ENCODE assay signal across 8 mouse cellular contexts in genomic region chr2:38931851-38932667, GRCm38 (mm10). TPM values are rescaled to one million over a fixed set of nuclear protein-coding genes. Genes with fewer than 3 reads are reported as not detected.
A peak's percentile ranks its signal among the peaks of the same experiment; 100 is the strongest.
DNase-seq lines count a peak whose midpoint lies in the region; ATAC-seq and TF ChIP-seq lines count a peak whose summit lies in the region.

TSS of gene Olfml2a (plus strand) at chr2:38931978.

- ATAC-seq in CD4-positive, CD25-positive, alpha-beta regulatory T cell, adult 4 months = peak; percentile 67
- peak; percentile 56 for ATAC-seq in heart, postnatal 0 days (ENCODE audit: insufficient read depth, low read depth)
- ATAC-seq in neural tube, embryonic 14.5 days (ENCODE audit: low read depth) = peak; percentile 71

- no peaks in the 10 kb centered on the region for H3K36me3 ChIP-seq in forebrain, embryonic 10.5 days (replicated peaks)
- no peaks in the 10 kb centered on the region for H3K36me3 ChIP-seq in heart, postnatal 0 days (replicated peaks; ENCODE audit: control insufficient read depth, insufficient read depth, low read length)
- H3K36me3 ChIP-seq in neural tube, embryonic 14.5 days (ENCODE audit: control insufficient read depth, insufficient read depth, low read length) = no peaks in the 10 kb centered on the region

- peak; percentile 69 for DNase-seq in forebrain, embryonic 10.5 days (ENCODE audit: extremely low spot score, low spot score)
- peak; percentile 29 for DNase-seq in heart, postnatal 0 days (ENCODE audit: low spot score)
- peak; percentile 73 for DNase-seq in kidney, postnatal 14 days
- peak; percentile 83 to 88 for DNase-seq in lung, adult 18-20 months
- DNase-seq in testis, postnatal 10 days (ENCODE audit: low spot score) = peak; percentile 88

- WGBS in forebrain, embryonic 10.5 days = 8% methylated on average over 32 of the region's 32 CpGs
- 9% methylated on average over 32 of the region's 32 CpGs for WGBS in heart, postnatal 0 days
- 8% methylated on average over 29 of the region's 32 CpGs for WGBS in neural tube, embryonic 14.5 days

- peak within 1 kb of the TSS; percentile 44 for H3K4me3 ChIP-seq in brown adipose tissue, adult 24 weeks (ENCODE audit: insufficient read depth, low read depth, low read length)
- H3K4me3 ChIP-seq in forebrain, embryonic 10.5 days = peak within 1 kb of the TSS; percentile 53
- H3K4me3 ChIP-seq in heart, postnatal 0 days (ENCODE audit: low read depth, low read length) = peak within 1 kb of the TSS; percentile 56
- peak within 1 kb of the TSS; percentile 33 for H3K4me3 ChIP-seq in neural tube, embryonic 14.5 days (ENCODE audit: low read depth, low read length)

- TF ChIP-seq CTCF in heart, postnatal 0 days (IDR thresholded peaks at IDR 0.05; ENCODE audit: low read depth) = peak; percentile 54

- peaks cover 26% of the 10 kb centered on the region for H3K27me3 ChIP-seq in forebrain, embryonic 10.5 days (ENCODE audit: poor library complexity, severe bottlenecking)
- 0 out of 2 replicates have a peak, but pooled peaks cover 5% of the 10 kb centered on the region for H3K27me3 ChIP-seq in heart, postnatal 0 days (ENCODE audit: control insufficient read depth, insufficient read depth, low read length)
- H3K27me3 ChIP-seq in neural tube, embryonic 14.5 days (ENCODE audit: control insufficient read depth, insufficient read depth, low read length) = no peaks in the 10 kb centered on the region

- H3K4me2 ChIP-seq in heart, postnatal 0 days (ENCODE audit: low read depth, low read length) = peak within 1 kb of the TSS; percentile 81
- peak within 1 kb of the TSS; percentile 78 for H3K4me2 ChIP-seq in neural tube, embryonic 14.5 days (ENCODE audit: low read depth, low read length)

- no peaks in the 10 kb centered on the region for H3K4me1 ChIP-seq in brown adipose tissue, adult 24 weeks (ENCODE audit: control insufficient read depth, insufficient read depth, insufficient read length, low read length)
- peaks cover 53% of the 10 kb centered on the region for H3K4me1 ChIP-seq in forebrain, embryonic 10.5 days
- H3K4me1 ChIP-seq in heart, postnatal 0 days (ENCODE audit: control insufficient read depth, insufficient read depth) = peaks cover 8% of the 10 kb centered on the region
- H3K4me1 ChIP-seq in neural tube, embryonic 14.5 days (ENCODE audit: control insufficient read depth, insufficient read depth, low read length) = 0 out of 2 replicates have a peak, but pooled peaks cover 3% of the 10 kb centered on the region

- no peaks in the 10 kb centered on the region for H3K9me3 ChIP-seq in forebrain, embryonic 10.5 days
- H3K9me3 ChIP-seq in heart, postnatal 0 days (replicated peaks; ENCODE audit: control insufficient read depth, low read length) = no peaks in the 10 kb centered on the region
- H3K9me3 ChIP-seq in neural tube, embryonic 14.5 days (ENCODE audit: control insufficient read depth, low read length) = no peaks in the 10 kb centered on the region

- no peak within 1 kb of the TSS for H3K27ac ChIP-seq in brown adipose tissue, adult 24 weeks (replicated peaks; ENCODE audit: low read depth, low read length)
- H3K27ac ChIP-seq in forebrain, embryonic 10.5 days = peak within 1 kb of the TSS; percentile 79
- no peak within 1 kb of the TSS for H3K27ac ChIP-seq in heart, postnatal 0 days (ENCODE audit: low read depth)
- no peak within 1 kb of the TSS for H3K27ac ChIP-seq in neural tube, embryonic 14.5 days (ENCODE audit: low read depth, low read length)

- TF ChIP-seq EP300 in heart, postnatal 0 days (IDR thresholded peaks at IDR 0.05; ENCODE audit: low read depth) = no peak

- H3K9ac ChIP-seq in heart, postnatal 0 days (replicated peaks; ENCODE audit: low read depth, low read length) = peak within 1 kb of the TSS; percentile 54; the same call in 1 of the 2 replicates
- peak within 1 kb of the TSS; percentile 44 for H3K9ac ChIP-seq in neural tube, embryonic 14.5 days (replicated peaks; ENCODE audit: low read depth, low read length)

RNA-seq across cellular contexts. Expression of gene Olfml2a, which starts in this region (rescaled TPM):
- polyA plus RNA-seq in CD4-positive, CD25-positive, alpha-beta regulatory T cell, adult 4 months (2017; shearing (Covaris generic)) = not detected
- polyA plus RNA-seq in brown adipose tissue, adult 24 weeks (2012; ENCODE audit: insufficient read depth, insufficient read length, missing spikeins) = 1.1 and 4.9 TPM in 2 replicates
- polyA plus RNA-seq in forebrain, embryonic 10.5 days (2016; fragmentation: Nextera tagmentation; extraction: Ambion mirVana) = 1.2 and 1.7 TPM in 2 replicates
- 12.7 and 19.5 TPM in 2 replicates for total RNA-seq in heart, postnatal 0 days (2014; rRNA removed; ENCODE audit: low replicate concordance)
- polyA plus RNA-seq in heart, postnatal 0 days (2015; fragmentation: Nextera tagmentation; extraction: Ambion mirVana) = 3.3 and 3.4 TPM in 2 replicates
- polyA plus RNA-seq in neural tube, embryonic 14.5 days (2014; fragmentation: Nextera tagmentation; extraction: Ambion mirVana) = 0.94 and 13.4 TPM in 2 replicates

Comparison
In these comparisons a context has a peak if more than half of its experiments do, and no peak if none do; other contexts are left out.
1. Peak in ATAC-seq in CD4-positive, CD25-positive, alpha-beta regulatory T cell, adult 4 months; RNA of the gene not detected or under 1 TPM.
2. DNase-seq: peak in every context shown above with its lines; median percentile 88 in testis, postnatal 10 days; 86 in lung, adult 18-20 months; 73 in kidney, postnatal 14 days; 69 in forebrain, embryonic 10.5 days; 29 in heart, postnatal 0 days.